Mouse (Mus musculus): ENCODE results near the gene Clgn. TPM values are rescaled to one million over a fixed set of nuclear protein-coding genes. Genes with fewer than 3 reads are reported as not detected.
"Not testable (repeated sequence)": the region's sequence is repeated elsewhere in the genome, so short reads cannot be mapped to it uniquely, and the experiment has no call there.

Gene Clgn
- polyA plus RNA-seq, 2 experiments from 2014 or later: not detected

- ATAC-seq: no peak
These were observed 33.6 kb downstream of the Clgn start for GRCm38 (mm10) chr8:83423032-83423825.

- ATAC-seq: no peak
These were observed 35.5 kb downstream of the Clgn start for GRCm38 (mm10) chr8:83425202-83425601.

- ATAC-seq: no peak
These were observed 36.6 kb downstream of the Clgn start for GRCm38 (mm10) chr8:83426104-83426759.

GRCm38 (mm10) chr8:83426949-83427348, 37.3 kb downstream of the Clgn start:
- no peak for ATAC-seq

- not testable (repeated sequence) for ATAC-seq
These were observed 39.0 kb downstream of the Clgn start for GRCm38 (mm10) chr8:83428621-83429020.

GRCm38 (mm10) chr8:83429071-83429524, 39.4 kb downstream of the Clgn start:
- no peak for ATAC-seq

- ATAC-seq: no peak
These were observed 47.4 kb downstream of the Clgn start for GRCm38 (mm10) chr8:83437077-83437476.

GRCm38 (mm10) chr8:83441656-83442242, 52.1 kb downstream of the Clgn start:
- ATAC-seq: no peak

GRCm38 (mm10) chr8:83442243-83443051, 52.8 kb downstream of the Clgn start:
- ATAC-seq: peak; percentile 96

GRCm38 (mm10) chr8:83443052-83443400, 53.4 kb downstream of the Clgn start:
- no peak for ATAC-seq

GRCm38 (mm10) chr8:83449960-83450359, 60.3 kb downstream of the Clgn start:
- ATAC-seq: no peak

- peak; percentile 60 for ATAC-seq
These were observed 61.4 kb downstream of the Clgn start for GRCm38 (mm10) chr8:83451056-83451455.

- no peak for ATAC-seq
These were observed 67.5 kb downstream of the Clgn start for GRCm38 (mm10) chr8:83457121-83457520.

GRCm38 (mm10) chr8:83458222-83458621, 68.6 kb downstream of the Clgn start, which contains the start of gene Scoc:
TSS of gene Scoc (minus strand) at chr8:83458391.
- no peak for ATAC-seq

- no peak for ATAC-seq
These were observed 69.9 kb downstream of the Clgn start for GRCm38 (mm10) chr8:83459606-83460005.

Other genes starting within 250 kb of the Clgn start
- gene Tbc1d9, start 224.5 kb upstream of the Clgn start, polyA plus RNA-seq (2017; shearing (Covaris generic)): under 1 TPM; 0.09 to 0.14 TPM
- gene Gm10645, start 223.7 kb upstream of the Clgn start, polyA plus RNA-seq (2017; shearing (Covaris generic)): not detected
- not detected for gene Ucp1, start 99.5 kb upstream of the Clgn start, polyA plus RNA-seq (2017; shearing (Covaris generic))
- gene Elmod2, start 57.4 kb upstream of the Clgn start, polyA plus RNA-seq (2017; shearing (Covaris generic)): 10 to 100 TPM; 12.0 TPM
- not detected for gene Mgat4d, start 41.4 kb upstream of the Clgn start, polyA plus RNA-seq (2017; shearing (Covaris generic))
- gene Scoc, start 68.5 kb downstream of the Clgn start, polyA plus RNA-seq (2017; shearing (Covaris generic)): 10 to 100 TPM; 28.3 to 38.3 TPM
- under 1 TPM in 1 of 2 experiments, not detected in 1; 0.07 TPM for gene Olfr370, start 145.9 kb downstream of the Clgn start, polyA plus RNA-seq (2017; shearing (Covaris generic))
- gene Ndufb7, start 176.8 kb downstream of the Clgn start, polyA plus RNA-seq (2017; shearing (Covaris generic)): 100 to 1,000 TPM; 277 to 291 TPM
- gene Tecr, start 218.1 kb downstream of the Clgn start, polyA plus RNA-seq (2017; shearing (Covaris generic)): 100 to 1,000 TPM; 408 to 507 TPM
- 10 to 100 TPM; 44.9 to 62.3 TPM for gene Dnajb1, start 218.3 kb downstream of the Clgn start, polyA plus RNA-seq (2017; shearing (Covaris generic))

All from CD4-positive, CD25-positive, alpha-beta regulatory T cell, adult 4 months (primary cell).